Mouse (Mus musculus) limb, embryonic 14.5 days (tissue): ENCODE data around the gene Raver2. TPM values are rescaled to one million over a fixed set of nuclear protein-coding genes. Genes with fewer than 3 reads are reported as not detected.

ENCODE experiments used
- ATAC-seq: fragments of 200-750 bp; cut with Nextera tagmentation; 2 replicates; pipeline ENCODE4 v1.8.0; 2017; ENCODE audit warnings: low read depth, moderate number of reproducible peaks, moderate TSS enrichment; ENCODE audit not compliant: low FRiP score
- DNase-seq: peaks from one replicate; pipeline ENCODE4 v3.0.0-alpha.2; 2015; ENCODE audit warnings: low spot score
- H3K27ac ChIP-seq: fragments of 300-500 bp; sonication (generic); replicated peaks from 2 replicates; pipeline ENCODE4 v1.5.1; 2014; ENCODE audit warnings: low read depth, mild to moderate bottlenecking, low read length, moderate library complexity, mixed read lengths
- H3K27me3 ChIP-seq: fragments of 300-500 bp; sonication (generic); 2 replicates; pipeline ENCODE4 v1.6.1; 2014; ENCODE audit warnings: low read length, mixed read lengths; ENCODE audit not compliant: control insufficient read depth, insufficient read depth
- H3K36me3 ChIP-seq: fragments of 300-500 bp; sonication (generic); 2 replicates; pipeline ENCODE4 v1.6.1; 2014; ENCODE audit warnings: mild to moderate bottlenecking, low read length, moderate library complexity, mixed read lengths; ENCODE audit not compliant: control insufficient read depth, insufficient read depth
- H3K4me1 ChIP-seq: fragments of 300-500 bp; sonication (generic); 2 replicates; pipeline ENCODE4 v1.6.1; 2014; ENCODE audit warnings: antibody characterized with exemption, low read length, mixed read lengths; ENCODE audit not compliant: control insufficient read depth, insufficient read depth
- H3K4me2 ChIP-seq: fragments of 300-500 bp; sonication (generic); replicated peaks from 2 replicates; pipeline ENCODE4 v1.6.1; 2014; ENCODE audit warnings: low read depth, mild to moderate bottlenecking, low read length, moderate library complexity; ENCODE audit not compliant: severe bottlenecking
- H3K4me3 ChIP-seq: fragments of 300-500 bp; sonication (generic); replicated peaks from 2 replicates; pipeline ENCODE4 v1.5.1; 2014; ENCODE audit warnings: low read length
- H3K9ac ChIP-seq: fragments of 300-500 bp; sonication (generic); 2 replicates; pipeline ENCODE4 v1.6.1; 2014; ENCODE audit warnings: mild to moderate bottlenecking, low read depth, low read length, moderate library complexity; ENCODE audit not compliant: severe bottlenecking
- H3K9me3 ChIP-seq: fragments of 300-500 bp; sonication (generic); 2 replicates; pipeline ENCODE4 v1.6.1; 2016; ENCODE audit warnings: low read length; ENCODE audit not compliant: control insufficient read depth
- POLR2A ChIP-seq: fragments of 200-500 bp; IDR thresholded peaks from 2 replicates; pipeline ENCODE4 v1.8.0; 2012; ENCODE audit warnings: inconsistent platforms, mild to moderate bottlenecking, moderate library complexity, borderline replicate concordance; ENCODE audit not compliant: insufficient read depth, insufficient read length; ENCODE audit errors: extremely low read depth
- WGBS: fragments of 180-500 bp; shearing (Covaris S2); extraction: QIAGEN DNeasy Blood & Tissue Kit; methylation state at CpG from one replicate; pipeline ENCODE4 v1.1.7; 2014; 5-methylcytosine and 5-hydroxymethylcytosine counted together
- polyA plus RNA-seq, 2 experiments: library from polyadenylated mRNA; depleted of rRNA in 1 of 2; stranded (reverse) in 1 of 2; unstranded in 1 of 2; fragments of >200 nt; fragmentation: Nextera tagmentation in 1 of 2; extraction: Ambion mirVana in 1 of 2; gene quantifications; 2 replicates each; pipeline versions ENCODE4 v1.2.1 to v1.2.3; 2012 to 2014

Raver2 gene
- polyA plus RNA-seq, 2 experiments = 16.5 to 23.8 TPM

- no peak overlapping the region for H3K4me3 ChIP-seq
- H3K27me3 ChIP-seq = no peaks in the 10 kb centered on the region
- no peaks in the 10 kb centered on the region for H3K4me1 ChIP-seq
- H3K36me3 ChIP-seq = no peaks in the 10 kb centered on the region; the same call in 1 of the 2 replicates
- no peak for ATAC-seq
- H3K27ac ChIP-seq = no peak overlapping the region
- 70% methylated on average over 10 of the region's 10 CpGs for WGBS
- H3K9me3 ChIP-seq = no peaks in the 10 kb centered on the region
- no peak overlapping the region for H3K9ac ChIP-seq
- H3K4me2 ChIP-seq = no peak overlapping the region
- TF ChIP-seq POLR2A = no peak
- no peak for DNase-seq
Observed at GRCm38 (mm10) chr4:101093292-101093691, 24.5 kb downstream of the Raver2 start.

GRCm38 (mm10) chr4:101107122-101107521 lies 38.3 kb downstream of the Raver2 start:
- no peak overlapping the region for H3K27ac ChIP-seq
- no peak overlapping the region for H3K9ac ChIP-seq
- no peak overlapping the region for H3K4me3 ChIP-seq
- H3K4me1 ChIP-seq = no peaks in the 10 kb centered on the region
- no peaks in the 10 kb centered on the region for H3K27me3 ChIP-seq
- H3K36me3 ChIP-seq = peaks cover 45% of the 10 kb centered on the region
- 84% methylated on average over 12 of the region's 12 CpGs for WGBS
- no peak for TF ChIP-seq POLR2A
- no peak for DNase-seq
- H3K4me2 ChIP-seq = no peak overlapping the region
- no peak for ATAC-seq
- peaks cover 2% of the 10 kb centered on the region; the same call in 1 of the 2 replicates for H3K9me3 ChIP-seq

- Histone ChIP-seq H3K36me3 (peaks cover 13% of the 10 kb centered on the region; the same call in 1 of the 2 replicates), H3K9ac (no peak overlapping the region), H3K27me3 (no peaks in the 10 kb centered on the region), H3K9me3 (no peaks in the 10 kb centered on the region), H3K4me1 (no peaks in the 10 kb centered on the region), H3K4me3 (no peak overlapping the region), H3K4me2 (no peak overlapping the region), H3K27ac (no peak overlapping the region)
- TF ChIP-seq POLR2A = no peak
- DNase-seq = no peak
- 92% methylated on average over 7 of the region's 7 CpGs for WGBS
- ATAC-seq = no peak
Observed at GRCm38 (mm10) chr4:101121002-101121401, 52.2 kb downstream of the Raver2 start.

DNA sequence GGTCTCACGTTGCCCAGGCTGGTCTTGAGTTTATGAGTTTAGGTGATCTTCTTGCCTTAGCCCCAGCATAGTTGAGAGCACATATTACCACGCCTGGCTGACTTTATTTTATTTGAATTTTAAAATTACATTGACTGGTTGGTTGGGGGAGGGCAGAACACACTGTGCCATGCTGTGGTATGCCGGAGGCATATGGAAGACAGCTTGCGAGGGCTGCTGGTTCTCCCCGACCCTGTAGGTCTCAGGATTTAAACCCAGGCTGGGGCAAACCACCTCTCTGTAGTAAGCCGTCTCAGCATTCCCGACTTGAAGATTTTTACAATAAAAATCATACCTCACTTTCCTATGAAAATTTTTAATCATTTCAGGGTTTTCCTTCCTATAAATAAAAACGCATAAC lies 66.2 kb downstream of the Raver2 start:
- no peak for ATAC-seq
- H3K9ac ChIP-seq = no peak overlapping the region
- H3K9me3 ChIP-seq = no peaks in the 10 kb centered on the region
- DNase-seq = no peak
- 0 out of 2 replicates have a peak overlapping the region, but pooled peaks have one; percentile 33 for H3K27ac ChIP-seq
- TF ChIP-seq POLR2A = no peak
- no peak overlapping the region for H3K4me2 ChIP-seq
- H3K27me3 ChIP-seq = no peaks in the 10 kb centered on the region
- peaks cover 33% of the 10 kb centered on the region for H3K36me3 ChIP-seq
- peaks cover 3% of the 10 kb centered on the region; the same call in 1 of the 2 replicates for H3K4me1 ChIP-seq
- 44% methylated on average over 8 of the region's 8 CpGs for WGBS
- H3K4me3 ChIP-seq = no peak overlapping the region

GRCm38 (mm10) chr4:101135909-101136308 lies 67.1 kb downstream of the Raver2 start:
- Histone ChIP-seq H3K36me3 (peaks cover 29% of the 10 kb centered on the region), H3K27ac (no peak overlapping the region), H3K9ac (no peak overlapping the region), H3K4me3 (no peak overlapping the region), H3K27me3 (no peaks in the 10 kb centered on the region), H3K9me3 (no peaks in the 10 kb centered on the region), H3K4me2 (no peak overlapping the region), H3K4me1 (peaks cover 3% of the 10 kb centered on the region; the same call in 1 of the 2 replicates)
- TF ChIP-seq POLR2A = no peak
- 88% methylated on average over 14 of the region's 14 CpGs for WGBS
- no peak for DNase-seq
- ATAC-seq = no peak

DNA sequence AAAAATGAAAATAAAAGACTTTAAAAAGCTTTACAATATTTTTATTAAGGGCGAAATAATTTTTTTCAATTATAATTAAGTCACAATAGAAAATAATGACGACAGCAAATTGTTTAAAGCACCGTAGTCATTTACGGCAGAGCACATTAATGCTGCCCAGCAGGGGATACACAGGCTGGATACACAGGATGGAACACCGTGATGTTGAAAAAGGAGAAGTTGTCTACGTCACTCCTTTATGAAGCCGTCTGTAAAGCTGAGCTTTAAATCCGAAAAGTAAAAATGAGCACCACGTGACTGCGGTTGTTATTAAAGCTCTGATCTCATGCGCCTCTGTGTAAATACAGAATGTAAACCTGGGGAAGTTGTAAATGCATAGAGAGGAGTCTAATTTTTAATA lies 69.2 kb downstream of the Raver2 start:
- ATAC-seq (no peak), DNase-seq (no peak)
- H3K27ac ChIP-seq = no peak overlapping the region
- no peak overlapping the region for H3K4me3 ChIP-seq
- H3K36me3 ChIP-seq = peaks cover 26% of the 10 kb centered on the region
- peaks cover 3% of the 10 kb centered on the region for H3K4me1 ChIP-seq
- H3K27me3 ChIP-seq = no peaks in the 10 kb centered on the region
- no peaks in the 10 kb centered on the region for H3K9me3 ChIP-seq
- no peak for TF ChIP-seq POLR2A
- H3K4me2 ChIP-seq = no peak overlapping the region
- WGBS = 61% methylated on average over 11 of the region's 11 CpGs
- H3K9ac ChIP-seq = no peak overlapping the region
